Mouse (Mus musculus): ENCODE data around the gene Jdp2. TPM values are rescaled to one million over a fixed set of nuclear protein-coding genes. Genes with fewer than 3 reads are reported as not detected.

Jdp2 gene
- polyA plus RNA-seq, 1 experiment, result 6.2 TPM

GRCm38 (mm10) chr12:85570158-85570540 is 28.7 kb upstream of the Jdp2 start:
- no peak for DNase-seq
- TF ChIP-seq CTCF (conservative IDR thresholded peaks at IDR 0.05; ENCODE audit: insufficient read depth, insufficient read length, low read depth, low read length) (no peak), POLR2A (IDR thresholded peaks at IDR 0.05; ENCODE audit: low read depth, low read length) (no peak)
- H3K4me1 ChIP-seq (ENCODE audit: control insufficient read depth, insufficient read depth, low read length), result no peaks in the 10 kb centered on the region
- H3K27me3 ChIP-seq (replicated peaks; ENCODE audit: control insufficient read depth, insufficient read depth, low read length), result no peaks in the 10 kb centered on the region
- H3K36me3 ChIP-seq (ENCODE audit: control insufficient read depth, insufficient read depth, low read length), result no peaks in the 10 kb centered on the region
- no peak overlapping the region for H3K27ac ChIP-seq (ENCODE audit: insufficient read depth, low read depth, low read length)
- 78% methylated on average over 1 of the region's 1 CpGs for WGBS
- no peak overlapping the region for H3K4me3 ChIP-seq (ENCODE audit: insufficient read depth, low read depth, low read length)

DNA sequence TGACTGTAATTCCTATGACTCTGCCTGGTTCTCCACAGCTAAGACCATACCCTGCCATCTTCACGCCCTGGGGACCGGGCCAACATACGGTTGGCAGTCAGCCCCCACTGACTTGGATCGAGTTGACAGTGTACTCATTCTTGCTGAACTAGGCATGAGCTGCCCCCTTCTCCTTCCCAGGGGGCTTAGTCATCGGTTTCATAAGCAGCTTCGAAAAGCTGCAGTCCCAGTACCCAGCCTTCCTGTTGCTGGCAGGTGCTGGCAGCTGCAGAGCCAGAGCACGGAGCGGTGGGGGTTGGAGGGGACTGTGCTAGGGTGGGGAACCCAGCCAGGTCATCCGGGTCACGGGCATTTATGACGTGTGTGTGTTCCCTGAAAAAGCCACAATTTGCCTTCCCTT is 27.5 kb upstream of the Jdp2 start:
- no peaks in the 10 kb centered on the region for H3K4me1 ChIP-seq (ENCODE audit: control insufficient read depth, insufficient read depth, low read length)
- no peak for DNase-seq
- H3K27me3 ChIP-seq (replicated peaks; ENCODE audit: control insufficient read depth, insufficient read depth, low read length), result no peaks in the 10 kb centered on the region
- WGBS, result 73% methylated on average over 11 of the region's 11 CpGs
- no peak for TF ChIP-seq CTCF (conservative IDR thresholded peaks at IDR 0.05; ENCODE audit: insufficient read depth, insufficient read length, low read depth, low read length)
- no peak overlapping the region for H3K4me3 ChIP-seq (ENCODE audit: insufficient read depth, low read depth, low read length)
- H3K36me3 ChIP-seq (ENCODE audit: control insufficient read depth, insufficient read depth, low read length), result no peaks in the 10 kb centered on the region
- no peak overlapping the region for H3K27ac ChIP-seq (ENCODE audit: insufficient read depth, low read depth, low read length)

DNA sequence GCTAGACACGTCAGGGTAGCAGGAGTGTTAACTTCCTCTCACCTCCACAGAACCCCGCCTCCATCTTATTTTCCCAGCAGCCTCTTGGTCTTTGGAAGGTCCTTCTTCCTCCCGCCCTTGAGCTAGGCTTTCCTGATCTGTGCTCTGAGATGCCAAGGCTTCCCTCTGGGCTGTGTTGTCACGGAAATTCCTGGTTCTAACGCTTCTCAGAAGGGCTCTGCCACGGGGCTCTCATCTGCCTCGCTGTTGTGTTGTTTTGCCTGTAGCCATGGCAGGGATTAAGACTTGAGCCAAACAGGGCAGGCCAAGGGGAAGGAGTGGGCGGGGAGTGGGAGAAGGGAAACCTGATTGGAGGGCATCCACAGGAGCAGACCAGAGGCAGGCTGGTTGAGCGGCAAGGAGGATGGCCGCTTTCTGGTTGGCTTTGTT is 26.8 kb upstream of the Jdp2 start:
- H3K27ac ChIP-seq (ENCODE audit: insufficient read depth, low read depth, low read length), result no peak overlapping the region
- no peaks in the 10 kb centered on the region for H3K4me1 ChIP-seq (ENCODE audit: control insufficient read depth, insufficient read depth, low read length)
- WGBS, result 57% methylated on average over 10 of the region's 10 CpGs
- H3K36me3 ChIP-seq (ENCODE audit: control insufficient read depth, insufficient read depth, low read length), result no peaks in the 10 kb centered on the region
- DNase-seq, result peak; percentile 50
- TF ChIP-seq CTCF (conservative IDR thresholded peaks at IDR 0.05; ENCODE audit: insufficient read depth, insufficient read length, low read depth, low read length) (no peak), POLR2A (IDR thresholded peaks at IDR 0.05; ENCODE audit: low read depth, low read length) (no peak)
- no peak overlapping the region for H3K4me3 ChIP-seq (ENCODE audit: insufficient read depth, low read depth, low read length)
- H3K27me3 ChIP-seq (replicated peaks; ENCODE audit: control insufficient read depth, insufficient read depth, low read length), result no peaks in the 10 kb centered on the region

DNA sequence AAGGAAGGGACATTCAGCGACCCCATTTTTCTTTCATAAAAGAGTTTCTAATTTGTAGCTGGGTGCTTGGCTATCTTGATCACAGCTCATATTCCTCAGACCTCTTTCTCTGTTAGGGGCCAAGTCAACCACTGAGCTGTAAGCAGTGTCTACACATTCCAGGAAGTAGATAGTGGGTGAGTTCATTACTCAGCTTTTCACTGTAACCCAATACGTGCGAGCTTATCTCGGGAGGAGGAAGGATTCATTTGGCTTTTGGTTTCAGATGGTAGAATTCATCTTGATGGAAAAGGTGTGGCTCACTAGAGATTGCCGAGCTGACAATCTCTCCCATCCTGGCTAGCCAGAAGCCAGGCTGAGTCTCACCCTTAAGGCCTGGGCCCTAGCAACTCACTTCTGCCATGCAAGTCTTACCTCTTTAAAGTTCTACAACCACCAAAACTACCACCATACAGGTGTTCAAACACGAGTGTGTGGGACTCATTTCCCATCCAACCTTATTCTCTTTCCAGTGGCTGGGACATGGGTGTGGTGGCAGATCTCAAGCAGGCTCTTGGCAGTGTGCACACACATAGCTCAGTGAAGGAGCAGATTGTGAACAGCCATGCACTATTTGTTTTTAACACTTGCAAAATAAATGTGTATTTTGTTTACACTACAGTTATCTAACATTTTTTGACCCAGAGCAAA is 23.9 kb upstream of the Jdp2 start:
- 58% methylated on average over 6 of the region's 6 CpGs for WGBS
- no peak overlapping the region for H3K27ac ChIP-seq (ENCODE audit: insufficient read depth, low read depth, low read length)
- H3K4me3 ChIP-seq (ENCODE audit: insufficient read depth, low read depth, low read length), result no peak overlapping the region
- no peaks in the 10 kb centered on the region for H3K27me3 ChIP-seq (replicated peaks; ENCODE audit: control insufficient read depth, insufficient read depth, low read length)
- TF ChIP-seq CTCF (conservative IDR thresholded peaks at IDR 0.05; ENCODE audit: insufficient read depth, insufficient read length, low read depth, low read length) (no peak), POLR2A (IDR thresholded peaks at IDR 0.05; ENCODE audit: low read depth, low read length) (no peak)
- no peaks in the 10 kb centered on the region for H3K36me3 ChIP-seq (ENCODE audit: control insufficient read depth, insufficient read depth, low read length)
- DNase-seq, result no peak
- H3K4me1 ChIP-seq (ENCODE audit: control insufficient read depth, insufficient read depth, low read length), result no peaks in the 10 kb centered on the region

GRCm38 (mm10) chr12:85575496-85575840 is 23.4 kb upstream of the Jdp2 start:
- H3K27ac ChIP-seq (ENCODE audit: insufficient read depth, low read depth, low read length), result no peak overlapping the region
- 59% methylated on average over 4 of the region's 4 CpGs for WGBS
- H3K27me3 ChIP-seq (replicated peaks; ENCODE audit: control insufficient read depth, insufficient read depth, low read length), result no peaks in the 10 kb centered on the region
- H3K4me3 ChIP-seq (ENCODE audit: insufficient read depth, low read depth, low read length), result no peak overlapping the region
- H3K36me3 ChIP-seq (ENCODE audit: control insufficient read depth, insufficient read depth, low read length), result no peaks in the 10 kb centered on the region
- H3K4me1 ChIP-seq (ENCODE audit: control insufficient read depth, insufficient read depth, low read length), result no peaks in the 10 kb centered on the region
- no peak for TF ChIP-seq CTCF (conservative IDR thresholded peaks at IDR 0.05; ENCODE audit: insufficient read depth, insufficient read length, low read depth, low read length)
- no peak for TF ChIP-seq POLR2A (IDR thresholded peaks at IDR 0.05; ENCODE audit: low read depth, low read length)
- DNase-seq, result no peak

- TF ChIP-seq POLR2A (IDR thresholded peaks at IDR 0.05; ENCODE audit: low read depth, low read length) (no peak), CTCF (conservative IDR thresholded peaks at IDR 0.05; ENCODE audit: insufficient read depth, insufficient read length, low read depth, low read length) (no peak)
- no peak overlapping the region for H3K4me3 ChIP-seq (ENCODE audit: insufficient read depth, low read depth, low read length)
- 19% methylated on average over 15 of the region's 15 CpGs for WGBS
- H3K27ac ChIP-seq (ENCODE audit: insufficient read depth, low read depth, low read length), result no peak overlapping the region
- H3K4me1 ChIP-seq (ENCODE audit: control insufficient read depth, insufficient read depth, low read length), result no peaks in the 10 kb centered on the region
- no peaks in the 10 kb centered on the region for H3K36me3 ChIP-seq (ENCODE audit: control insufficient read depth, insufficient read depth, low read length)
- no peaks in the 10 kb centered on the region for H3K27me3 ChIP-seq (replicated peaks; ENCODE audit: control insufficient read depth, insufficient read depth, low read length)
- no peak for DNase-seq
Observed at GRCm38 (mm10) chr12:85581261-85582066, 17.4 kb upstream of the Jdp2 start.

DNA sequence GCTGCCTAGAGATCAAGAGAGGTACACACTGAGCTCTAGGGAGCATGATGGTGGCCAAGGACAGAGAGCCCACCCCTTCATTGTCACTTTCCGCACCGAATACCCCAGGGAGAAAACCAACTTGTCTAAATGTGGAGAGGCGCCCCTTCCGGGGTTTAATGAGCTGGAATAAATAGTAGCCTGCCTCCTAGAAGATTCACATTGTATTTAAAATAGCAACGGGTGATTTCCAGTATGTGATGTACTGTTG is 16.8 kb upstream of the Jdp2 start:
- Histone ChIP-seq H3K36me3 (ENCODE audit: control insufficient read depth, insufficient read depth, low read length) (no peaks in the 10 kb centered on the region), H3K27me3 (replicated peaks; ENCODE audit: control insufficient read depth, insufficient read depth, low read length) (no peaks in the 10 kb centered on the region), H3K4me3 (ENCODE audit: insufficient read depth, low read depth, low read length) (no peak overlapping the region), H3K27ac (ENCODE audit: insufficient read depth, low read depth, low read length) (no peak overlapping the region), H3K4me1 (ENCODE audit: control insufficient read depth, insufficient read depth, low read length) (no peaks in the 10 kb centered on the region)
- TF ChIP-seq CTCF (conservative IDR thresholded peaks at IDR 0.05; ENCODE audit: insufficient read depth, insufficient read length, low read depth, low read length) (no peak), POLR2A (IDR thresholded peaks at IDR 0.05; ENCODE audit: low read depth, low read length) (no peak)
- WGBS, result 32% methylated on average over 5 of the region's 5 CpGs
- DNase-seq, result no peak

Measured in kidney, adult 2 months (tissue).